Mouse (Mus musculus): Measurements from ENCODE around the gene Ubap1.

DNA sequence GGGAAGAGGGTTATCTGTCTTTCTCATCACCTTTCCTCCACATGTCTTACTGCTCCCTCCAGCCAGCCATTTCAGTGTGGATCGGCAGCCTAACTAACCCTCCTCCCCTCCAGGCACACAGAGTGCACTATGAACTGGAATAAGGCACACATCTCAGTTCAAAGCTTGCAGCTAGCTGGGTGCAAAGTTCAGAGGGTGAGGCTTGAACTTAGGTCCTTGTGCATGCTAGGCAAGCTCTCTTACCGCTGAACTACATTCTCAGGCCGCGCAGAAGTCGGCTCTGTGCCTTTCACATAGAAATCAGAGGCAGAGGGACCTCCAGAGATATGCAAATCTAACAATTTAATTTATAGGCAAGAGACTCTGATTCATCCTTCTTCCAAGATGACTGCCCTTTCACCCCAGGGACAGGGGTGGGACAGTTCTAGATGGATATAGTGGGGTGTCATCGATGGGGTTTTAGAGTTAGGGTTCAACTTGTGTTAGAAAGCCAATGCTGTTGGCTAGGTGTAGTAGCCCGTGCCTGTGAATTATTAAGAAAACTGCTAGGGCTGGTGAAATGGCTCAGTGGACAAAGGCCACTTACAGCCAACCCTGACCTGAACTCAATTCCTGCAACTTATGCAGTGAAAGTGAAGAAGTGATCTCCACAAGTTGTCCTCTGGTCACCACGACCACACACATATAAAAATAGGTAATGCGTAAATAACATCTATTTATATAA lies 16.9 kb upstream of the Ubap1 start:
- TF ChIP-seq POLR2A (IDR thresholded peaks at IDR 0.05; ENCODE audit: low read depth, low read length) (peak; percentile 35; the same call in 1 of the 2 replicates), CTCF (IDR thresholded peaks at IDR 0.05; ENCODE audit: extremely low read depth, insufficient read length, insufficient replicate concordance, low read depth, low read length) (no peak)

All from small intestine, adult 2 months (tissue).